Mouse (Mus musculus): ENCODE results near the gene Ccnjl. TPM values are rescaled to one million over a fixed set of nuclear protein-coding genes. Genes with fewer than 3 reads are reported as not detected.

Gene Ccnjl
- total RNA-seq (2014; rRNA removed; ENCODE audit: low replicate concordance) (8.9 and 10.8 TPM in 2 replicates), polyA plus RNA-seq (2015; fragmentation: Nextera tagmentation; extraction: Ambion mirVana) (10.1 and 11.7 TPM in 2 replicates)

DNA sequence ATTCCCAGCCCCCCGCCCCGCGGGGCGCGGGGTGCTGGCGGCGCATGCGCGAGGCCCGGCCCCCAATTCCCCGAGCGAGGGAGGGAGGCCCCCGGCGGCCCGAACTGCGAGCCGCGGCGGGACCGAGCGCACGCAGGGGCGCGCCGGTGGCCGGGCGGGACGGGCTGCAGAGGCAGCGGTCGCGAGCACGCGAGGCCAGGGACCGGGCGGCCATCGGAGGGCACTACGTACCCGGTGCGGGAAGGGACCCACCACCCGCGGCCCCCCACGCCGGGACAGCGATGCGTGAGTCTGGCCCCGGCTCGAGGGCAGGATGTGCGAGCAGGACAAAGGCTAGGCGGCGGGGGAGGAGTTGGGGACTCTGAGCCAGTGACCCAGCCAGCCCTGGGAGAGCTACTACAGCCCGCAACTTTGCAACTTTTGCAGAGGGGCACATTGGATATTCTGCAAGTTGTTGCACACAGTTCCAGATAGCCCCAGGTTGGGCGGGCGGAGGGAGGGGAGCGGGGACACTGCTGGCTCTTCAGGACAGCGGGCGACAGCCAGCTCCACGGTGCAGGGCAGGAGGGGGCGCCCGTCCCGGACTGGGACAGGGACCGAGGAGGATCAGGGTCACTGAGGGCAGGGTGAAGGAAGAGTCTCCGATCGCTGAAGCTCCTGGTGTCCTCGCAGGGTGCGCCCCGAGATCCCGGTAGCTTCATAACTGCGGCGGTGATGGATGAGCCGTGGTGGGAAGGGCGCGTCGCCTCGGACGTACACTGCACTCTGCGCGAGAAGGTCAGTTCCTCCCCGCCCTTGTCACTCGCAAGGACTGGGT lies at the start of gene Ccnjl:
Ccnjl (plus strand) TSS at position 102 of the 817 bp plus-strand sequence.
- H3K9me3 ChIP-seq (replicated peaks; ENCODE audit: control insufficient read depth, low read length): no peaks in the 10 kb centered on the region
- H3K27me3 ChIP-seq (ENCODE audit: control insufficient read depth, insufficient read depth, low read length): no peaks in the 10 kb centered on the region
- H3K4me3 ChIP-seq (ENCODE audit: low read depth, low read length): peak within 1 kb of the TSS; percentile 80
- peak within 1 kb of the TSS; percentile 87 for H3K27ac ChIP-seq (ENCODE audit: low read depth)
- TF ChIP-seq CTCF (IDR thresholded peaks at IDR 0.05; ENCODE audit: low read depth) (peak; percentile 36), EP300 (IDR thresholded peaks at IDR 0.05; ENCODE audit: low read depth) (no peak)
- H3K4me1 ChIP-seq (ENCODE audit: control insufficient read depth, insufficient read depth): peaks cover 30% of the 10 kb centered on the region
- DNase-seq (ENCODE audit: low spot score) (peak; percentile 78), ATAC-seq (ENCODE audit: insufficient read depth, low read depth) (peak; percentile 86)
- H3K4me2 ChIP-seq (ENCODE audit: low read depth, low read length): peak within 1 kb of the TSS; percentile 66
- peak within 1 kb of the TSS; percentile 77 for H3K9ac ChIP-seq (replicated peaks; ENCODE audit: low read depth, low read length)
- under 1% methylated on average over 78 of the region's 79 CpGs for WGBS
- H3K36me3 ChIP-seq (replicated peaks; ENCODE audit: control insufficient read depth, insufficient read depth, low read length): peaks cover 11% of the 10 kb centered on the region; the same call in 1 of the 2 replicates

DNA sequence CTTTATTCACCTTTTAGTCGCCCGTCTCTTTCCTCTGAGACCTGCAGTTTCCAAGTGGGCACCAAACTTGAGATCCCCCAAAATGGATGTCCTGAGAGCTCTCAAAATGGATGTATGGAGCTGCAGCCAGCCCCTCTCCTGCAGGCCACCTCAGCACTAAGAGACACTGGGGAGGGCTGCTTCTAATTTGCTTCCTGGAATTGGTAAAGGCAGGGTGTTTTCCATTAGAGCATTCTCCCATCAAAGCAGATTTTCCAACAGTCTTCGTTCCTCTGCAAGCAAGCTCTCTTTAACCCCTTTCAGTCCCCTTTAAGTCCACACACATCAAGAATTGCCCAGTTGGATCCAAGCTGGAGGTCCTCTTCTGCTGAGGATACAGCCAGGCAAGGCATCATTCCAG lies 49.2 kb upstream of the Ccnjl start:
- Histone ChIP-seq H3K36me3 (replicated peaks; ENCODE audit: control insufficient read depth, insufficient read depth, low read length) (no peaks in the 10 kb centered on the region), H3K27me3 (ENCODE audit: control insufficient read depth, insufficient read depth, low read length) (no peaks in the 10 kb centered on the region), H3K4me2 (ENCODE audit: low read depth, low read length) (no peak overlapping the region), H3K9me3 (replicated peaks; ENCODE audit: control insufficient read depth, low read length) (no peaks in the 10 kb centered on the region), H3K27ac (ENCODE audit: low read depth) (no peak overlapping the region), H3K9ac (replicated peaks; ENCODE audit: low read depth, low read length) (no peak overlapping the region), H3K4me3 (ENCODE audit: low read depth, low read length) (no peak overlapping the region), H3K4me1 (ENCODE audit: control insufficient read depth, insufficient read depth) (peaks cover 35% of the 10 kb centered on the region)
- DNase-seq (ENCODE audit: low spot score): no peak
- no peak for ATAC-seq (ENCODE audit: insufficient read depth, low read depth)
- TF ChIP-seq CTCF (IDR thresholded peaks at IDR 0.05; ENCODE audit: low read depth): no peak
- TF ChIP-seq EP300 (IDR thresholded peaks at IDR 0.05; ENCODE audit: low read depth): no peak
- WGBS: 91% methylated on average over 3 of the region's 3 CpGs

DNA sequence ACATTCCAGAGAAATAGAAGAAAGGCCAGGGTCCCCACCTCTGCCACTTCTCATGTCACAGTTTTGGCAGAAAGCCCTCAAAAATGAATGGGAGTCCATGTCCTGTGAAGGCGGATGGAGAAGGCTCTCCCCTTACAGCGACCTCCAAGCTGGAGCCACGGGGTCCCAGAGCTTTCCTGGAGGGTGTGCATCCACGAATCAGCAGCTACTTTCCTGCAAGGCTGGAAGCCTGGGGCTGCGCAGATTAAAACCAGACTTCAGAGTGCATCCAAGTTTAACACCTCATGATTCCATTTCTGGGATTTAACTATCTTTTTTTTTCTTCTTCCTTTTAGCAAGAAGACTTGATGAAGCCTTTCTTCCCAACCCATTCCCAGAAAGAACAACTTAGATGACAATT lies 48.0 kb upstream of the Ccnjl start:
- TF ChIP-seq EP300 (IDR thresholded peaks at IDR 0.05; ENCODE audit: low read depth) (no peak), CTCF (IDR thresholded peaks at IDR 0.05; ENCODE audit: low read depth) (no peak)
- Histone ChIP-seq H3K4me1 (ENCODE audit: control insufficient read depth, insufficient read depth) (peaks cover 35% of the 10 kb centered on the region), H3K9me3 (replicated peaks; ENCODE audit: control insufficient read depth, low read length) (no peaks in the 10 kb centered on the region), H3K4me2 (ENCODE audit: low read depth, low read length) (no peak overlapping the region), H3K27me3 (ENCODE audit: control insufficient read depth, insufficient read depth, low read length) (no peaks in the 10 kb centered on the region), H3K36me3 (replicated peaks; ENCODE audit: control insufficient read depth, insufficient read depth, low read length) (no peaks in the 10 kb centered on the region), H3K9ac (replicated peaks; ENCODE audit: low read depth, low read length) (no peak overlapping the region), H3K4me3 (ENCODE audit: low read depth, low read length) (no peak overlapping the region), H3K27ac (ENCODE audit: low read depth) (no peak overlapping the region)
- DNase-seq (ENCODE audit: low spot score) (no peak), ATAC-seq (ENCODE audit: insufficient read depth, low read depth) (no peak)
- WGBS: 21% methylated on average over 5 of the region's 5 CpGs

DNA sequence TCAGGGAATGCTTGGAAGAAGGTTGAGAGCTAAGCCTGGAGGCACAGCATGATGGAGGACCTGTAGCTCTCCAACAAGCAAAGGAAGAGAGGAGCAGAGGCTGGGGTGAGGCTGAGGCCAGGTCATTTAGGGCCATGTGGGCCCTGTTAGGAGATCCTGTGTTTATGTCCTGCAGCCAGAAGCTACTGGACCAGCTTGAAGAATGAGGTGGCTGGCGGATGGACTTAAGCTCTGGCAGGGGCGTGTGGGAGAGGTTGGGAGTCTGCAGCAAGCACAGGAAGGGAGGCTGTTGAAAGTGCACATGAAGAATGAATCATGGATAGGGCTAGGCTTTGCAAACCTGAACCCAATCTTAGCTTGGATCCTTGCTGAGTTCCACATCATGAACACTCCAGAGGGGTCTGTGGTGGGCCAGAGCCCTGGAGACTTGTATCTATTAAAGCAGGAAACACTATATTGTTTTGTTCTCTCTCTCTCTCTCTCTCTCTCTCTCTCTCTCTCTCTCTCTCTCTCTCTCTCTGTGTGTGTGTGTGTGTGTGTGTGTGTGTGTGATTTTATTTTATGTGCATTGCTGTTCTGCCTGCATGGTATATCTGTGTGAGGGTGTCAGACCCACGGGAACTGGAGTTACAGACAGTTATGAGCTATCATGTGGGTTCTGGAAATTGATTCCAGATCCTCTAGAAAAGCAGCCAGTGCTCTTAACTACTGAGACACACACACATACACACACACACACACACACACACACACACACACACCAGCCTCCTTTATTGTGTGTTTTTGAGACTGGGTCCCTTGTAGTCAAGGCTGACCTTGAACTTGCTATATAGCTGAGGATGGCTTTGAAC lies 46.7 kb upstream of the Ccnjl start:
- Histone ChIP-seq H3K27ac (ENCODE audit: low read depth) (no peak overlapping the region), H3K27me3 (ENCODE audit: control insufficient read depth, insufficient read depth, low read length) (no peaks in the 10 kb centered on the region), H3K9ac (replicated peaks; ENCODE audit: low read depth, low read length) (no peak overlapping the region), H3K4me3 (ENCODE audit: low read depth, low read length) (no peak overlapping the region), H3K4me2 (ENCODE audit: low read depth, low read length) (no peak overlapping the region), H3K36me3 (replicated peaks; ENCODE audit: control insufficient read depth, insufficient read depth, low read length) (no peaks in the 10 kb centered on the region), H3K9me3 (replicated peaks; ENCODE audit: control insufficient read depth, low read length) (no peaks in the 10 kb centered on the region), H3K4me1 (ENCODE audit: control insufficient read depth, insufficient read depth) (peaks cover 35% of the 10 kb centered on the region)
- DNase-seq (ENCODE audit: low spot score) (peak; percentile 50), ATAC-seq (ENCODE audit: insufficient read depth, low read depth) (no peak)
- 40% methylated on average over 3 of the region's 3 CpGs for WGBS
- no peak for TF ChIP-seq CTCF (IDR thresholded peaks at IDR 0.05; ENCODE audit: low read depth)
- TF ChIP-seq EP300 (IDR thresholded peaks at IDR 0.05; ENCODE audit: low read depth): no peak

- no peaks in the 10 kb centered on the region for H3K27me3 ChIP-seq (ENCODE audit: control insufficient read depth, insufficient read depth, low read length)
- TF ChIP-seq EP300 (IDR thresholded peaks at IDR 0.05; ENCODE audit: low read depth): no peak
- no peak for TF ChIP-seq CTCF (IDR thresholded peaks at IDR 0.05; ENCODE audit: low read depth)
- peaks cover 35% of the 10 kb centered on the region for H3K4me1 ChIP-seq (ENCODE audit: control insufficient read depth, insufficient read depth)
- H3K4me3 ChIP-seq (ENCODE audit: low read depth, low read length): no peak overlapping the region
- DNase-seq (ENCODE audit: low spot score) (peak; percentile 53), ATAC-seq (ENCODE audit: insufficient read depth, low read depth) (peak; percentile 76)
- 45% methylated on average over 6 of the region's 6 CpGs for WGBS
- no peaks in the 10 kb centered on the region for H3K36me3 ChIP-seq (replicated peaks; ENCODE audit: control insufficient read depth, insufficient read depth, low read length)
- no peaks in the 10 kb centered on the region for H3K9me3 ChIP-seq (replicated peaks; ENCODE audit: control insufficient read depth, low read length)
- H3K27ac ChIP-seq (ENCODE audit: low read depth): peak overlapping the region; percentile 63
- H3K4me2 ChIP-seq (ENCODE audit: low read depth, low read length): no peak overlapping the region
- H3K9ac ChIP-seq (replicated peaks; ENCODE audit: low read depth, low read length): no peak overlapping the region
These were observed 45.3 kb upstream of the Ccnjl start for GRCm38 (mm10) chr11:43483122-43483792.

All from heart, postnatal 0 days (tissue).